Mouse (Mus musculus) hindbrain, embryonic 16.5 days (tissue): Measurements from ENCODE around the gene Inha. TPM values are rescaled to one million over a fixed set of nuclear protein-coding genes. Genes with fewer than 3 reads are reported as not detected.

Source experiments
- ATAC-seq: fragments of 200-750 bp; cut with Nextera tagmentation; 2 replicates; pipeline ENCODE4 v1.8.0; 2017; ENCODE audit warnings: moderate TSS enrichment, moderate library complexity
- H3K27ac ChIP-seq: fragments of 300-500 bp; sonication (generic); 2 replicates; pipeline ENCODE4 v1.5.1; 2014; ENCODE audit warnings: low read depth, mild to moderate bottlenecking, control low read depth, low read length, moderate library complexity
- H3K27me3 ChIP-seq: fragments of 300-500 bp; sonication (generic); replicated peaks from 2 replicates; pipeline ENCODE4 v1.6.1; 2014; ENCODE audit warnings: low read length; ENCODE audit not compliant: control insufficient read depth, insufficient read depth
- H3K36me3 ChIP-seq: fragments of 300-500 bp; sonication (generic); 2 replicates; pipeline ENCODE4 v1.6.1; 2014; ENCODE audit warnings: mild to moderate bottlenecking, low read length, moderate library complexity, mixed read lengths; ENCODE audit not compliant: control insufficient read depth, insufficient read depth
- H3K4me1 ChIP-seq: fragments of 300-500 bp; sonication (generic); 2 replicates; pipeline ENCODE4 v1.6.1; 2014; ENCODE audit warnings: low read depth, low read length; ENCODE audit not compliant: control insufficient read depth, insufficient read depth
- H3K4me2 ChIP-seq: fragments of 300-500 bp; sonication (generic); 2 replicates; pipeline ENCODE4 v1.6.1; 2014; ENCODE audit warnings: mild to moderate bottlenecking, low read length, control low read depth, moderate library complexity
- H3K4me3 ChIP-seq: fragments of 300-500 bp; sonication (generic); 2 replicates; pipeline ENCODE4 v1.5.1; 2014; ENCODE audit warnings: mild to moderate bottlenecking, low read length, control low read depth, moderate library complexity
- H3K9ac ChIP-seq: fragments of 300-500 bp; sonication (generic); 2 replicates; pipeline ENCODE4 v1.6.1; 2014; ENCODE audit warnings: low read depth, mild to moderate bottlenecking, control low read depth, low read length, moderate library complexity
- H3K9me3 ChIP-seq: fragments of 300-500 bp; sonication (generic); 2 replicates; pipeline ENCODE4 v1.6.1; 2014; ENCODE audit warnings: mild to moderate bottlenecking, low read length, moderate library complexity; ENCODE audit not compliant: control insufficient read depth
- WGBS: fragments of 180-500 bp; shearing (Covaris S2); extraction: QIAGEN DNeasy Blood & Tissue Kit; methylation state at CpG from one replicate; pipeline ENCODE4 v1.1.7; 2014; 5-methylcytosine and 5-hydroxymethylcytosine counted together
- polyA plus RNA-seq: library from polyadenylated mRNA; unstranded; fragments of >200 nt; fragmentation: Nextera tagmentation; extraction: Ambion mirVana; gene quantifications from 2 replicates; pipeline ENCODE4 v1.2.1, GENCODE M21; 2015

Inha gene
- polyA plus RNA-seq, 1 experiment from 2014 or later = 17.9 TPM

GRCm38 (mm10) chr1:75469287-75469825, 37.5 kb upstream of the Inha start:
- 71% methylated on average over 17 of the region's 17 CpGs for WGBS
- Histone ChIP-seq H3K9ac (no peak overlapping the region), H3K4me2 (no peak overlapping the region), H3K36me3 (peaks cover 9% of the 10 kb centered on the region), H3K27me3 (no peaks in the 10 kb centered on the region; the same call in 1 of the 2 replicates), H3K27ac (no peak overlapping the region), H3K4me1 (peaks cover 3% of the 10 kb centered on the region), H3K9me3 (no peaks in the 10 kb centered on the region), H3K4me3 (no peak overlapping the region)
- ATAC-seq = no peak

- Histone ChIP-seq H3K36me3 (peaks cover 28% of the 10 kb centered on the region), H3K4me1 (peaks cover 25% of the 10 kb centered on the region), H3K4me2 (no peak overlapping the region), H3K9me3 (no peaks in the 10 kb centered on the region), H3K9ac (no peak overlapping the region), H3K4me3 (no peak overlapping the region), H3K27me3 (no peaks in the 10 kb centered on the region), H3K27ac (no peak overlapping the region)
- no peak for ATAC-seq
- 97% methylated on average over 11 of the region's 11 CpGs for WGBS
These were observed 30.4 kb upstream of the Inha start for GRCm38 (mm10) chr1:75476441-75476840.

- Histone ChIP-seq H3K36me3 (peaks cover 26% of the 10 kb centered on the region), H3K4me3 (peak overlapping the region; percentile 88), H3K4me1 (peaks cover 25% of the 10 kb centered on the region), H3K9ac (peak overlapping the region; percentile 50), H3K4me2 (peak overlapping the region; percentile 87), H3K27me3 (no peaks in the 10 kb centered on the region; the same call in 1 of the 2 replicates), H3K9me3 (no peaks in the 10 kb centered on the region), H3K27ac (no peak overlapping the region)
- 9% methylated on average over 35 of the region's 35 CpGs for WGBS
- ATAC-seq = peak; percentile 1; the same call in 1 of the 2 replicates
These were observed 29.5 kb upstream of the Inha start for GRCm38 (mm10) chr1:75477264-75477965.

GRCm38 (mm10) chr1:75477966-75478290, 28.9 kb upstream of the Inha start:
- H3K4me3 ChIP-seq = peak overlapping the region; percentile 88
- peak overlapping the region; percentile 87 for H3K4me2 ChIP-seq
- H3K4me1 ChIP-seq = peaks cover 25% of the 10 kb centered on the region
- no peak for ATAC-seq
- no peak overlapping the region for H3K27ac ChIP-seq
- peak overlapping the region; percentile 50 for H3K9ac ChIP-seq
- H3K27me3 ChIP-seq = no peaks in the 10 kb centered on the region; the same call in 1 of the 2 replicates
- 52% methylated on average over 3 of the region's 3 CpGs for WGBS
- H3K36me3 ChIP-seq = peaks cover 28% of the 10 kb centered on the region
- H3K9me3 ChIP-seq = no peaks in the 10 kb centered on the region

- peak overlapping the region; percentile 88 for H3K4me3 ChIP-seq
- H3K4me1 ChIP-seq = peaks cover 25% of the 10 kb centered on the region
- WGBS = under 1% methylated on average over 9 of the region's 25 CpGs
- H3K36me3 ChIP-seq = peaks cover 28% of the 10 kb centered on the region
- H3K9ac ChIP-seq = peak overlapping the region; percentile 83
- no peaks in the 10 kb centered on the region for H3K9me3 ChIP-seq
- H3K4me2 ChIP-seq = peak overlapping the region; percentile 87
- no peaks in the 10 kb centered on the region; the same call in 1 of the 2 replicates for H3K27me3 ChIP-seq
- peak overlapping the region; percentile 89 for H3K27ac ChIP-seq
- no peak for ATAC-seq
These were observed 28.4 kb upstream of the Inha start for GRCm38 (mm10) chr1:75478497-75478896.

GRCm38 (mm10) chr1:75478916-75479634, 27.8 kb upstream of the Inha start, which contains the start of the genes Chpf and Tmem198:
Gene Chpf, minus strand, starts transcription at chr1:75479307.
Gene Tmem198, plus strand, starts transcription at chr1:75479532.
- H3K4me1 ChIP-seq = peaks cover 25% of the 10 kb centered on the region
- peak within 1 kb of the TSS; percentile 89 for H3K27ac ChIP-seq
- H3K9me3 ChIP-seq = no peaks in the 10 kb centered on the region
- peak; percentile 91 for ATAC-seq
- peaks cover 24% of the 10 kb centered on the region for H3K36me3 ChIP-seq
- peak within 1 kb of the TSS; percentile 83 for H3K9ac ChIP-seq
- H3K27me3 ChIP-seq = no peaks in the 10 kb centered on the region; the same call in 1 of the 2 replicates
- WGBS = under 1% methylated on average over 62 of the region's 76 CpGs
- H3K4me3 ChIP-seq = peak within 1 kb of the TSS; percentile 88
- H3K4me2 ChIP-seq = peak within 1 kb of the TSS; percentile 87

- Histone ChIP-seq H3K9me3 (no peaks in the 10 kb centered on the region), H3K27ac (peak overlapping the region; percentile 75), H3K4me1 (peaks cover 23% of the 10 kb centered on the region), H3K27me3 (no peaks in the 10 kb centered on the region; the same call in 1 of the 2 replicates), H3K9ac (peak overlapping the region; percentile 83), H3K36me3 (peaks cover 23% of the 10 kb centered on the region), H3K4me2 (peak overlapping the region; percentile 87), H3K4me3 (peak overlapping the region; percentile 88)
- ATAC-seq = no peak
- 1% methylated on average over 19 of the region's 24 CpGs for WGBS
These were observed 27.3 kb upstream of the Inha start for GRCm38 (mm10) chr1:75479635-75479989.

GRCm38 (mm10) chr1:75480036-75480435, 26.8 kb upstream of the Inha start:
- Histone ChIP-seq H3K4me3 (peak overlapping the region; percentile 88), H3K27ac (peak overlapping the region; percentile 16), H3K27me3 (peaks cover 3% of the 10 kb centered on the region), H3K9ac (peak overlapping the region; percentile 83), H3K36me3 (peaks cover 23% of the 10 kb centered on the region), H3K4me1 (peaks cover 21% of the 10 kb centered on the region), H3K4me2 (peak overlapping the region; percentile 87), H3K9me3 (no peaks in the 10 kb centered on the region)
- 4% methylated on average over 13 of the region's 13 CpGs for WGBS
- no peak for ATAC-seq

GRCm38 (mm10) chr1:75480735-75481134, 26.1 kb upstream of the Inha start:
- H3K9ac ChIP-seq = 0 out of 2 replicates have a peak overlapping the region, but pooled peaks have one; percentile 17
- H3K27ac ChIP-seq = no peak overlapping the region
- peaks cover 21% of the 10 kb centered on the region for H3K4me1 ChIP-seq
- 83% methylated on average over 7 of the region's 7 CpGs for WGBS
- no peaks in the 10 kb centered on the region for H3K9me3 ChIP-seq
- peak overlapping the region; percentile 88 for H3K4me3 ChIP-seq
- peaks cover 10% of the 10 kb centered on the region for H3K27me3 ChIP-seq
- ATAC-seq = no peak
- peak overlapping the region; percentile 87 for H3K4me2 ChIP-seq
- peaks cover 23% of the 10 kb centered on the region for H3K36me3 ChIP-seq
